Mouse (Mus musculus) CH12F3 (cell line): ENCODE measurements around the gene Gpatch3.

ENCODE experiments used
- in situ Hi-C: fragments of 300-500 bp; cut with MboI; formaldehyde crosslinking; loops from 2 replicates; pipeline ENCODE4 v1.14.3; 2020; ENCODE audit warnings: low sequenced_read_pairs

Gene Gpatch3

GRCm38 (mm10) chr4:133584059-133584951 lies 9.8 kb downstream of the Gpatch3 start, which contains the start of gene Gpn2:
TSS of gene Gpn2 (plus strand) at chr4:133584362.
- in situ Hi-C loops = loop anchor here (10.0 kb wide), 1 partner anchor 240 kb away; no protein-coding TSS in a partner anchor

DNA sequence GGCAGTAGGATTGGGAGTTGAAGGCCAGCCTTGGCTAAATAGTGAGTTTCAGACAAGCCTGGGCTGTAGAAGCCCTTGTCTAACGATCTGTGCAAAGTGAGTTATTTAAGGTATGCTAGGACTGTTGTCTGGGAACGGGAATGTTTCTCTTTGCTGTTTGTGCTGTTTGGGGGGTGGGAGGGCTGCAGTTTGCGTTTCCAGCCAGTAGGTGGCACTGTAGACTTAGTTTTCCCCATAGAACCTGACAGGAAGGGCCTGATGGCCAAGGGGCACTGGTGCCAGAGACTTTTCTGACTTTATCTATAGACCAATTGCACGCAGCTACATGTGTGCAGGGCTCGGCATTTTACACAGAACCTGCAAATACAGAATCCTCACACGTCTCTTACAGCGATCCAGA lies 18.0 kb downstream of the Gpatch3 start:
- in situ Hi-C loops = no loop called here

DNA sequence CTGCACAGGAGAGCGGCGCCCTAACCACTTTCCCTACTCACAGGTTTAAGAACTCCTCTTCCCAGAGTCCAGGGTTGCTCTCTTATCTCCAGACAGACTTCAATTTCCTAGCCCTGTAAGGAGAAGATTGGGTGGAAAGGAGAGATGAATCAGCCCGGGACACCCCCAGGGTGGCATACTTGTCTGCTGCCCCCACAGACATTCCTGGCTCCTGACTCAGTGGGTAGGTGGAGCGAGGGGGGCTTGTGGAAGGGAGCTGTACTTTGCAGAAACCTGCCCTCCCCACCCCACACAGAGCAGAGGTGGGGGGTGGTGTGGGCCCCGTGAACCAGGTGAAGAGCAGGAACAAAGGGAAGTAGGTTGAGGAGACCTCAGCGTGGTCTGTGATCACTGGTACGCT lies 21.0 kb downstream of the Gpatch3 start:
- in situ Hi-C loops = no loop called here

GRCm38 (mm10) chr4:133596084-133596483 lies 21.5 kb downstream of the Gpatch3 start:
- in situ Hi-C loops = no loop called here

- in situ Hi-C loops = no loop called here
Measured at GRCm38 (mm10) chr4:133598616-133599015, 24.1 kb downstream of the Gpatch3 start.

- in situ Hi-C loops = no loop called here
Measured at GRCm38 (mm10) chr4:133599116-133599515, 24.6 kb downstream of the Gpatch3 start.

- in situ Hi-C loops = no loop called here
Measured at GRCm38 (mm10) chr4:133599571-133600073, 25.1 kb downstream of the Gpatch3 start.

DNA sequence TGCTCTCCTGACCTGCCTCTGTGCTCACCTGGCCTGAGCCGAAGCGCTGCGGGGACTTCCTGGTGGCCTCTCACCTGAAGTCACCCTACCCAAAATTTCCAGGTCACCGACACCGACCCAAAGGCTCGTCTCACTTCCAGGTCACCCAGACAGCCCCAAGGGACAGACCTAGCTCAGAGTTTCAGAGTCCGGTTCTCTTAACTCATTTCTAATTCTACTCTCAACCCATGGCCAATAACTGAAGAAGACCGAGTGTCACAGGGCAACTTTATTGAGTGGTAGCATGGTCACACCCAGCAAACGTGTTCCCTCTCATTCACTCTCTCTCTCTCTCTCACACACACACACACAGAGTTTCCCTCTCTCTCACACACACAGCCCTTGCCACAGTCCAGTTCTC lies 25.8 kb downstream of the Gpatch3 start:
- in situ Hi-C loops = no loop called here

DNA sequence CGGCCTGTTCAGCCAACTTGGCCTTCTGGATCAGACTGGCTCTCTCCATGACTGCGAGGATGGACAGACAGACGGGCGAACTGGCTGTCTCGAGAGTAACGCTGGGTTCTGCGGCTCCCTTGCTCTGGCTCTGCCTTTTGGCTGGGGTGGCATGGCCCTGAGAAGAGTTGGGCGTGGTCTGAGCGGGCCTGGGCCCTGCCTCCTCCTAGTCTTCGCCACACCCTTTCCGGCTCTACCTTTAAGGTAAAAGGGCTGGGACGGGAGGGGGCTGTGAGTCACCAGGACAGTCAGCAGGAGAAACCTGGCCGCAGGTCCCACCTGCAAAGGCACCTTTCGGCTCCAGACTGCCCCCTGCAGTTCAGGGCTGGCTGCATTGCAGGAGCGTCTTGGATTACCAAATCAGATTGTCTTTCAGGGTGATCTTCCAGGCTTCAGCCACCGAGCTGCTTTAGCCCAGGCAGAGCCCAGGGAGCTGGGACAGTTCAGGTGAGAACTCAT lies 27.2 kb downstream of the Gpatch3 start, which contains the start of gene Sfn:
Gene Sfn, minus strand, starts transcription at position 448 of the 498 bp plus-strand sequence.
- in situ Hi-C loops = no loop called here

GRCm38 (mm10) chr4:133603056-133603455 lies 28.5 kb downstream of the Gpatch3 start:
- in situ Hi-C loops = no loop called here

GRCm38 (mm10) chr4:133604175-133604574 lies 29.6 kb downstream of the Gpatch3 start:
- in situ Hi-C loops = no loop called here

- in situ Hi-C loops = no loop called here
Measured at GRCm38 (mm10) chr4:133604856-133605255, 30.3 kb downstream of the Gpatch3 start.

DNA sequence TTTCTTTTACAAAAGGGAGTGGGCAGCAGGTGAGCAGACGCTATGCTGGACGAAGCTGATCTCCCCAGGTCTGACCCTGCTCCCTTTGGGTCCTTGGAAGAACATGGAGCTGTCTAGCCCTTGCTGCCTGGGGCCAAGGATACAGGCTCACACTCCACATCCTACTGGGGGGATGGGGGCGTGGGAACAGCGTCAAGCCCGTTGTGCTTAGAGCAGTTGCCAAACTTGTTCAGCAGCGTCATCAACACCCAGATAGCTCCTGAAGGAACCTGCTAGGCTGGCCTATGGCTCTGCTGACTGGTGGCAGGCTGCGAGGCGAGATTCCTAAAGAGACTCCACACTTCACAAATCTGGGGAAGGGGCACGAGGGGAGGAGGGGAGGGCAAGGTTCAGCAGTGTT lies 30.8 kb downstream of the Gpatch3 start:
- in situ Hi-C loops = no loop called here

- in situ Hi-C loops = no loop called here
Measured at GRCm38 (mm10) chr4:133607284-133607683, 32.7 kb downstream of the Gpatch3 start.

- in situ Hi-C loops = no loop called here
Measured at GRCm38 (mm10) chr4:133609719-133610118, 35.2 kb downstream of the Gpatch3 start.

- in situ Hi-C loops = no loop called here
Measured at GRCm38 (mm10) chr4:133611815-133612214, 37.3 kb downstream of the Gpatch3 start.

DNA sequence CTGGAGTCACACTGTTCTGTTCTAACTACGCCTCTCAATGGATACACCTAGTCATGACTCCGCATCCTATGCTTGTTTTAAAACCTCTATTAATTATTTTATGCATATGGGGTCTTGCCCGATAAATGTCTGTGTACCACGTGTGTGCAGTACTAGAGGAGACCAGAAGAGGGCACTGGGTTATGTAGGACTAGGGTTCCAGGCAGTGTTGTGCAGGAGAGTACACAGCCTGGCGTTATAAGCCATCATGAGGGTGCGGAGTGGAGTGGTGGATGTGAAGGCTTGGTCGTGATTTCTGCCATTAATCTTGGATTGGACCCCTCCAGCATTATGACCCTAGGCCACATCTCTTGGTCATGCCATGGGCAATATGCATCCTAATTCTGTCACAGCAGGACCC lies 37.9 kb downstream of the Gpatch3 start:
- in situ Hi-C loops = no loop called here

DNA sequence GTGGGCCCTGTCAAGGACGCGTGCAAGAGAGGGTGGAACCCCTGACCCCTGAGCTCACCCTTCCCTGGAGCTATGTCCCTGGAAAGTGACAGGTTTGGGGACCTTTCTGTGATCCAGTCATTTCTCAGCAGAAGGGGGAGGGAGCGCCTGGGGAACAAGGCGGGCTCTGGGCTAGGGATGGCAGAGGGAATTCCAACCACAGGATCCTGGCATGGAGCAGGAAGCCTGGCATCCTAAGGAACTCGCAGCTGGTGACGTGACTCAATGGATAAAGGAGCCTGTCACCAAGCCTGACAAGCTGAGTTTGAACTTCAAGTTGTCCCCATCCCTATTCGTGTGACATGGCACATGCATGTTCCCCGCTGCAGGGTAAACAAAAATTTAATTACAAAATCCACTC lies 38.5 kb downstream of the Gpatch3 start:
- in situ Hi-C loops = no loop called here

GRCm38 (mm10) chr4:133613867-133614266 lies 39.3 kb downstream of the Gpatch3 start:
- in situ Hi-C loops = no loop called here

DNA sequence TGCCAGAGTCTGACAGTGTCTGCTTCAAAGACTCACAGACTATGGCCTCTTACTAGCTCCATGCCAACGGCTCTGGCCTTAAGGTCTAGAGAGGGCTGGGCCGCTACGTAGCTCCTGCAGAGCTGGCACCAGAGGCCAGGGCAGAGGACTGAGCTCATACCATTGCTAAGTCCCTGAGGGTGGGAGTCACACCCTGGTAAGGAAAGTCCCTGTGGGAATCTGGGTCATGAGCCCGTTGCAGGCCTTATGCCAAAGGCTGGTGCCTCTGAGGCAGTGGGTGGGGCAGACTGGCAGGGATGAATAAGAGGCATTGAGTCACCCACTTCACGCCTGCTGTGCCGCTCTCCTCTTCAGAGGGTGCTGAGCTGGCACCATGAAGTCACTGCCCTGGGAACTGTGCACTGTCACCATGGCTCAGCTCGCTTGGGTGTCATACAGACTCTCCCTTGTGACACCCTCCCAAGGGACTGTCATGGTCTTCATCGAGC lies 39.8 kb downstream of the Gpatch3 start:
- in situ Hi-C loops = no loop called here

DNA sequence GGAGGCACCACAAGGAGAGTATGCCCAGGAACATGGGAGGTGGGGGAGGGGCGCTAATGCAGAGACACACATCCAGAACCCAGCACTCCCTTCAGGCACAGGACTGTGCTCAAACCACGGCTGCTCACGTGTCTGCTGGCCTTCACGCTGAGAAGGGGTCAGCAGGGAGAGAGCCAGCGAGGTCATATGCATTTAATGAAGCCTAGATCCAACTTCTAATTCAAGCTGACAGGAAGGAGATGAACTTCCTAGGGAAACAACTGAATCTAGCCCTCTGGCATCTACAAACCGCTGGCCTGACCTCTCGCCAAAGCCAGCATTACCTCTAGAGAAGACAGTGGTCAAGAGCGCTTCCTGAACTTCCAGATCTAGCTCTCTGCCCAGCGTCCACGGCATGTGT lies 40.9 kb downstream of the Gpatch3 start:
- in situ Hi-C loops = no loop called here

DNA sequence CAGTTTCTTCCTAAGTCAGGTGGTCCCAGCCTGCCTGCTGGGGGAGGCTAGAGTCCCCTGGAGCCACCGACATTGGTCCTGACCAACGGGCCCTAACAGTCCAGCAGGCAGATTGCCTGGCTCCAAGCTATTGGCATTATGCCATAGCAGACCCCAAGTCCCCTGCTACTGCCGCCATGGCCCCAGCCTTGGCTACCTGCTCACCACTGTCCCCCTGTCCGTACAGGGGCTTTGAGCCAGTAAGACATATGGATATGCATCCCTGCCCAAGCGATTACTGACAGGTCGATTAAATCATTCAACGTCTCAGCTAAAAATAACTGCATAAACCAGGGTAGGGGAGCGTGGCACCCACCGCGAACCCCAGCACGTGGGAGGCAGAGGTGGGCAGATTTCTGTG lies 43.4 kb downstream of the Gpatch3 start:
- in situ Hi-C loops = no loop called here
